Mouse (Mus musculus): ENCODE data around the gene Cacna1e. TPM values are rescaled to one million over a fixed set of nuclear protein-coding genes. Genes with fewer than 3 reads are reported as not detected.

Cacna1e gene
- total and polyA plus RNA-seq, 2 experiments from 2014 or later: 10.3 to 68.4 TPM

GRCm38 (mm10) chr1:154843427-154843826, 40.9 kb downstream of the Cacna1e start:
- no peak overlapping the region for H3K27ac ChIP-seq (ENCODE audit: low read depth, low read length)
- no peak for TF ChIP-seq CTCF (IDR thresholded peaks at IDR 0.05)
- H3K4me2 ChIP-seq (ENCODE audit: low read depth, low read length, poor library complexity, severe bottlenecking): no peak overlapping the region
- no peak overlapping the region for H3K4me3 ChIP-seq (ENCODE audit: low read depth, low read length)
- WGBS: 69% methylated on average over 2 of the region's 2 CpGs
- DNase-seq (ENCODE audit: low spot score) (no peak), ATAC-seq (ENCODE audit: low FRiP score) (no peak)
- no peaks in the 10 kb centered on the region for H3K36me3 ChIP-seq (ENCODE audit: insufficient read depth, low read length)
- no peak overlapping the region for H3K9ac ChIP-seq (replicated peaks; ENCODE audit: low read length, poor library complexity, severe bottlenecking)
- H3K4me1 ChIP-seq (ENCODE audit: insufficient read depth, low read length): no peaks in the 10 kb centered on the region
- no peaks in the 10 kb centered on the region for H3K9me3 ChIP-seq (ENCODE audit: low read length)
- no peaks in the 10 kb centered on the region for H3K27me3 ChIP-seq (ENCODE audit: insufficient read depth, low read length)

- ATAC-seq (ENCODE audit: low FRiP score): no peak
- H3K4me3 ChIP-seq (ENCODE audit: low read depth, low read length): no peak overlapping the region
- no peaks in the 10 kb centered on the region for H3K4me1 ChIP-seq (ENCODE audit: insufficient read depth, low read length)
- H3K36me3 ChIP-seq (ENCODE audit: insufficient read depth, low read length): no peaks in the 10 kb centered on the region
- H3K4me2 ChIP-seq (ENCODE audit: low read depth, low read length, poor library complexity, severe bottlenecking): no peak overlapping the region
- H3K9ac ChIP-seq (replicated peaks; ENCODE audit: low read length, poor library complexity, severe bottlenecking): no peak overlapping the region
- no peaks in the 10 kb centered on the region for H3K9me3 ChIP-seq (ENCODE audit: low read length)
- no peaks in the 10 kb centered on the region for H3K27me3 ChIP-seq (ENCODE audit: insufficient read depth, low read length)
- no peak overlapping the region for H3K27ac ChIP-seq (ENCODE audit: low read depth, low read length)
- no peak for DNase-seq (ENCODE audit: low spot score)
- whole genome bisulfite sequencing: 85% methylated on average over 5 of the region's 5 CpGs
- no peak for TF ChIP-seq CTCF (IDR thresholded peaks at IDR 0.05)
These were observed 42.0 kb downstream of the Cacna1e start for GRCm38 (mm10) chr1:154842336-154842735.

GRCm38 (mm10) chr1:154841057-154841630, 43.2 kb downstream of the Cacna1e start:
- no peaks in the 10 kb centered on the region for H3K4me1 ChIP-seq (ENCODE audit: insufficient read depth, low read length)
- no peak overlapping the region for H3K4me2 ChIP-seq (ENCODE audit: low read depth, low read length, poor library complexity, severe bottlenecking)
- no peaks in the 10 kb centered on the region for H3K27me3 ChIP-seq (ENCODE audit: insufficient read depth, low read length)
- H3K9ac ChIP-seq (replicated peaks; ENCODE audit: low read length, poor library complexity, severe bottlenecking): no peak overlapping the region
- ATAC-seq (ENCODE audit: low FRiP score) (no peak), DNase-seq (ENCODE audit: low spot score) (no peak)
- no peak overlapping the region for H3K27ac ChIP-seq (ENCODE audit: low read depth, low read length)
- H3K4me3 ChIP-seq (ENCODE audit: low read depth, low read length): no peak overlapping the region
- no peaks in the 10 kb centered on the region for H3K36me3 ChIP-seq (ENCODE audit: insufficient read depth, low read length)
- no peak for TF ChIP-seq CTCF (IDR thresholded peaks at IDR 0.05)
- 84% methylated on average over 6 of the region's 6 CpGs for WGBS
- no peaks in the 10 kb centered on the region for H3K9me3 ChIP-seq (ENCODE audit: low read length)

- H3K9me3 ChIP-seq (ENCODE audit: low read length): no peaks in the 10 kb centered on the region
- 91% methylated on average over 4 of the region's 4 CpGs for WGBS
- no peak overlapping the region for H3K4me3 ChIP-seq (ENCODE audit: low read depth, low read length)
- H3K9ac ChIP-seq (replicated peaks; ENCODE audit: low read length, poor library complexity, severe bottlenecking): no peak overlapping the region
- no peaks in the 10 kb centered on the region for H3K27me3 ChIP-seq (ENCODE audit: insufficient read depth, low read length)
- DNase-seq (ENCODE audit: low spot score) (no peak), ATAC-seq (ENCODE audit: low FRiP score) (no peak)
- no peaks in the 10 kb centered on the region for H3K36me3 ChIP-seq (ENCODE audit: insufficient read depth, low read length)
- no peaks in the 10 kb centered on the region for H3K4me1 ChIP-seq (ENCODE audit: insufficient read depth, low read length)
- no peak overlapping the region for H3K27ac ChIP-seq (ENCODE audit: low read depth, low read length)
- TF ChIP-seq CTCF (IDR thresholded peaks at IDR 0.05): no peak
- H3K4me2 ChIP-seq (ENCODE audit: low read depth, low read length, poor library complexity, severe bottlenecking): no peak overlapping the region
These were observed 45.0 kb downstream of the Cacna1e start for GRCm38 (mm10) chr1:154839272-154839671.

GRCm38 (mm10) chr1:154836473-154836872, 47.8 kb downstream of the Cacna1e start:
- Histone ChIP-seq H3K9me3 (ENCODE audit: low read length) (no peaks in the 10 kb centered on the region), H3K4me1 (ENCODE audit: insufficient read depth, low read length) (no peaks in the 10 kb centered on the region), H3K36me3 (ENCODE audit: insufficient read depth, low read length) (no peaks in the 10 kb centered on the region), H3K4me2 (ENCODE audit: low read depth, low read length, poor library complexity, severe bottlenecking) (no peak overlapping the region), H3K9ac (replicated peaks; ENCODE audit: low read length, poor library complexity, severe bottlenecking) (no peak overlapping the region), H3K27me3 (ENCODE audit: insufficient read depth, low read length) (no peaks in the 10 kb centered on the region), H3K27ac (ENCODE audit: low read depth, low read length) (no peak overlapping the region), H3K4me3 (ENCODE audit: low read depth, low read length) (no peak overlapping the region)
- no peak for TF ChIP-seq CTCF (IDR thresholded peaks at IDR 0.05)
- no peak for DNase-seq (ENCODE audit: low spot score)
- no peak for ATAC-seq (ENCODE audit: low FRiP score)
- 90% methylated on average over 5 of the region's 5 CpGs for WGBS

GRCm38 (mm10) chr1:154832168-154832539, 52.1 kb downstream of the Cacna1e start:
- DNase-seq (ENCODE audit: low spot score) (no peak), ATAC-seq (ENCODE audit: low FRiP score) (no peak)
- H3K9me3 ChIP-seq (ENCODE audit: low read length): no peaks in the 10 kb centered on the region
- 49% methylated on average over 9 of the region's 9 CpGs for WGBS
- no peak overlapping the region for H3K9ac ChIP-seq (replicated peaks; ENCODE audit: low read length, poor library complexity, severe bottlenecking)
- no peak overlapping the region for H3K27ac ChIP-seq (ENCODE audit: low read depth, low read length)
- TF ChIP-seq CTCF (IDR thresholded peaks at IDR 0.05): no peak
- no peak overlapping the region for H3K4me3 ChIP-seq (ENCODE audit: low read depth, low read length)
- H3K27me3 ChIP-seq (ENCODE audit: insufficient read depth, low read length): no peaks in the 10 kb centered on the region
- H3K4me2 ChIP-seq (ENCODE audit: low read depth, low read length, poor library complexity, severe bottlenecking): no peak overlapping the region
- no peaks in the 10 kb centered on the region for H3K4me1 ChIP-seq (ENCODE audit: insufficient read depth, low read length)
- no peaks in the 10 kb centered on the region for H3K36me3 ChIP-seq (ENCODE audit: insufficient read depth, low read length)
